Mouse (Mus musculus) Patski (cell line): ENCODE measurements around the gene Rgn. TPM values are rescaled to one million over a fixed set of nuclear protein-coding genes. Genes with fewer than 3 reads are reported as not detected.
A peak's percentile ranks its signal among the peaks of the same experiment; 100 is the strongest.

ENCODE experiments used
- ATAC-seq: fragments of 100-300 bp; one replicate; pipeline ENCODE4 v1.8.0; 2021
- CTCF ChIA-PET: fragments of 350-600 bp; sonication (Branson Sonifier 250); formaldehyde crosslinking; loops from one replicate; lab custom pipeline; 2022; ENCODE audit warnings: inconsistent platforms; lab: Charles Lee
- POLR2A ChIA-PET: fragments of 350-600 bp; sonication (Branson Sonifier 250); formaldehyde crosslinking; loops from one replicate; lab custom pipeline; 2022; ENCODE audit warnings: antibody characterized with exemption, inconsistent platforms; lab: Charles Lee
- DNase-seq: peaks from one replicate; pipeline ENCODE4 v3.0.0-alpha.2; 2011; ENCODE audit warnings: low read depth, low spot score
- H3K27me3 ChIP-seq: fragments of 371-371 bp; one replicate; pipeline ENCODE4 v1.5.1; 2021
- CTCF ChIP-seq: fragments of 100-300 bp; IDR thresholded peaks from one replicate; pipeline ENCODE4 v1.5.1; 2021
- in situ Hi-C: fragments of 300-500 bp; cut with MboI; formaldehyde crosslinking; loops from 3 replicates; pipeline ENCODE4 v1.11.1; 2018; ENCODE audit warnings: low pct_unique_long_range_greater_than_20kb, mixed read lengths
- polyA plus RNA-seq: library from polyadenylated mRNA; unstranded; gene quantifications from one replicate; pipeline ENCODE4 v1.2.3, GENCODE M21; 2021

The Rgn gene
- polyA plus RNA-seq, 1 experiment from 2014 or later = 0.05 TPM

DNA sequence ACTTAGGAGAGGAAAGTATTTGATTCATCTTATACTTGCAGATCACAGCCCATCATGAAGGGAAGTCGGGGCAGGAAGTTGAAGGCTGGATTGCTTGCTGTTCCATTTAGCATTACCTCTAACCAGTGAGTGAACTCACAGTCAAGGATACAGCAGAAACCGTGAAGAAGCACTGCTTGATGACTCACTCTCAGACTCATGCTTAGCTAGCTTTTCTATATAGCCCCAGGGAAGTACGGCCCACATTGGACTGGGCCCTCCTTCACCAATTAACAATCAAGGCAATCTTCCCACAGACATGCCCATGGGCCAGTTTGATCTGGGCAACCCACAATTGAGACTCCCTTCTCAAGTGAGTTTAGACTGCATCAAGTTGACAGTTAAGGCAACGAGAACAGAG lies 14.4 kb downstream of the Rgn start:
- H3K27me3 ChIP-seq = peaks cover 9% of the 10 kb centered on the region
- TF ChIP-seq CTCF = no peak
- in situ Hi-C loops = loop anchor here (25.0 kb wide), 1 partner anchor 402 kb away; no protein-coding TSS in a partner anchor
- ATAC-seq (no peak), DNase-seq (no peak)
- CTCF ChIA-PET = no interaction called here
- POLR2A ChIA-PET = no interaction called here

DNA sequence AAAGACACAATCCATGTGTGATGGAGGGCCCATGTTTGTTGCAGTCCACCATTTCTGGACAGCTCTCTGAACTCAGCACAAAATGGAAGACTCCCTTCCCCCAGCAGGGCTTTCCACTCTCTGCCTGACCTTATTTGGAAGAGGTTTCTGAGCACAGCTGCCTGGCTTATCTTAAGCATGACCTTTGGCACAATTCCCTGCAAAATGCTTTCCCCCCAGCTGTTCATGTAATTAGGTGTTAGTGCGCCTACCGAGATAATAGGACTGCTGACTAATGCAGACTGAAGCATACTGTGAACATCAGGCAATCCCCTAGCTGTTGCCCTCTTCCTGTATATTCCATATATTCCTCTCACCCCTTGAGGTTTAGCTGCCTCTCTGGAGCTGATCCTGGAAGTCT lies 21.4 kb downstream of the Rgn start:
- POLR2A ChIA-PET = no interaction called here
- no peak for ATAC-seq
- in situ Hi-C loops = loop anchor here (10.0 to 25.0 kb wide), 2 partner anchors 409 to 546 kb away; no protein-coding TSS in a partner anchor
- DNase-seq = no peak
- no peak for TF ChIP-seq CTCF
- CTCF ChIA-PET = interaction anchor here (1.2 kb wide), 1 partner anchor 14 kb away, joined by 3 read pairs; no protein-coding TSS in a partner anchor
- peaks cover 4% of the 10 kb centered on the region for H3K27me3 ChIP-seq

GRCm38 (mm10) chrX:20572683-20573082 lies 23.1 kb downstream of the Rgn start:
- TF ChIP-seq CTCF = no peak
- H3K27me3 ChIP-seq = peaks cover 10% of the 10 kb centered on the region
- DNase-seq = no peak
- ATAC-seq = no peak
- CTCF ChIA-PET = interaction anchor here (1.0 kb wide), 1 partner anchor 12 kb away, joined by 4 read pairs; no protein-coding TSS in a partner anchor
- POLR2A ChIA-PET = no interaction called here
- in situ Hi-C loops = loop anchor here (10.0 to 25.0 kb wide), 2 partner anchors 410 to 548 kb away; no protein-coding TSS in a partner anchor

GRCm38 (mm10) chrX:20573927-20574326 lies 24.3 kb downstream of the Rgn start:
- DNase-seq (no peak), ATAC-seq (no peak)
- POLR2A ChIA-PET = no interaction called here
- in situ Hi-C loops = loop anchor here (10.0 to 25.0 kb wide), 2 partner anchors 412 to 549 kb away; no protein-coding TSS in a partner anchor
- TF ChIP-seq CTCF = no peak
- CTCF ChIA-PET = no interaction called here
- peaks cover 10% of the 10 kb centered on the region for H3K27me3 ChIP-seq

- peak; percentile 54 for TF ChIP-seq CTCF
- in situ Hi-C loops = loop anchor here (10.0 kb wide), 1 partner anchor 233 kb away; no protein-coding TSS in a partner anchor
- ATAC-seq = no peak
- no peak for DNase-seq
- ChIA-PET POLR2A (no interaction called here), CTCF (no interaction called here)
- H3K27me3 ChIP-seq = no peaks in the 10 kb centered on the region
Observed at GRCm38 (mm10) chrX:20587968-20588367, 38.4 kb downstream of the Rgn start.

DNA sequence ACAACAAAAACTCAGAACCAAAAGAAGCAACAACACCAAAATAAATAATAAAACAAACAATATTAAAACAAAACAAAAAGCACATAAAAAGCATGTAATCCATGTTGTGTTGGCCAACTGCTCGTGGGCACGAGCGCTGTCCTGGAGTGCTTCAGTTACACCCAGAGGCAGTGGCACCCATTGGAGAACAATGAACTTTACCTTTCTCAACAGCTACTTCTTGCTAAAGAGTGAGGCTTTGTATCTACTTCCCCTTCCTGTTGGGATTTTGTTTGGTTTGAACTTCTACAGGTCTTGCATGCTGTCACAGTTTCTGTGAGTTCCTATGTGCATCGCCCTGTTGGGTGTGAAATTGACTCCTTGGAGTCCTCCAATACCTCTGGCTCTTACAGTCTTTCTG lies 58.9 kb downstream of the Rgn start:
- DNase-seq = no peak
- peaks cover 5% of the 10 kb centered on the region for H3K27me3 ChIP-seq
- ATAC-seq = no peak
- ChIA-PET CTCF (no interaction called here), POLR2A (no interaction called here)
- in situ Hi-C loops = no loop called here
- TF ChIP-seq CTCF = no peak

Other genes starting within 250 kb of the Rgn start
- gene Rp2, start 185.3 kb upstream of the Rgn start, polyA plus RNA-seq = 26.8 TPM
- 4.6 TPM for gene Jade3, start 124.1 kb upstream of the Rgn start, polyA plus RNA-seq
- gene Rbm10, start 67.7 kb downstream of the Rgn start, polyA plus RNA-seq = 51.4 TPM
- gene Ndufb11, start 67.8 kb downstream of the Rgn start, polyA plus RNA-seq = 322 TPM
- 307 TPM for gene Uba1, start 108.5 kb downstream of the Rgn start, polyA plus RNA-seq
- gene Cdk16, start 138.2 kb downstream of the Rgn start, polyA plus RNA-seq = 151 TPM
- gene Usp11, start 154.1 kb downstream of the Rgn start, polyA plus RNA-seq = 42.7 TPM
- 94.5 TPM for gene Araf, start 248.0 kb downstream of the Rgn start, polyA plus RNA-seq